Mouse (Mus musculus): Measurements from ENCODE around the gene Prokr1. TPM values are rescaled to one million over a fixed set of nuclear protein-coding genes. Genes with fewer than 3 reads are reported as not detected.
A peak's percentile ranks its signal among the peaks of the same experiment; 100 is the strongest.
"Not testable (repeated sequence)": the region's sequence is repeated elsewhere in the genome, so short reads cannot be mapped to it uniquely, and the experiment has no call there.

The Prokr1 gene
- total RNA-seq (2021): 1 to 10 TPM; 1.7 to 1.9 TPM
- long read RNA-seq, experiment 1: 0 reads
- long read RNA-seq, experiment 2, full-length matches to known transcripts: 7 of 7 reads
- long read RNA-seq, experiment 2, partial matches to known transcripts: 0 of 7 reads
- long read RNA-seq, experiment 2, other reads (novel, unspliced or antisense): 0 of 7 reads

GRCm38 (mm10) chr6:87590394-87591281 is at the start of gene Prokr1:
Gene Prokr1, minus strand, starts transcription at chr6:87590743.
- DNase-seq (ENCODE audit: low spot score in 2 of 2): no peak

- DNase-seq (ENCODE audit: low spot score in 2 of 2): no peak
These were observed 47.7 kb upstream of the Prokr1 start for GRCm38 (mm10) chr6:87638134-87638660.

GRCm38 (mm10) chr6:87632176-87632575 is 41.6 kb upstream of the Prokr1 start:
- no peak for DNase-seq (ENCODE audit: low spot score in 2 of 2)

GRCm38 (mm10) chr6:87628936-87629335 is 38.4 kb upstream of the Prokr1 start:
- not testable (repeated sequence) for DNase-seq (ENCODE audit: low spot score in 2 of 2)

- DNase-seq (ENCODE audit: low spot score in 2 of 2): no peak
These were observed 32.6 kb upstream of the Prokr1 start for GRCm38 (mm10) chr6:87623151-87623550.

- DNase-seq (ENCODE audit: low spot score in 2 of 2): peak in 1 of 2 experiments; percentile 12
These were observed 30.7 kb upstream of the Prokr1 start for GRCm38 (mm10) chr6:87621281-87621680.

- DNase-seq (ENCODE audit: low spot score in 2 of 2): no peak
These were observed 27.5 kb upstream of the Prokr1 start for GRCm38 (mm10) chr6:87618021-87618420.

- no peak for DNase-seq (ENCODE audit: low spot score in 2 of 2)
These were observed 25.1 kb upstream of the Prokr1 start for GRCm38 (mm10) chr6:87615696-87616083.

- DNase-seq (ENCODE audit: low spot score in 2 of 2): peak in 1 of 2 experiments; percentile 39
These were observed 24.5 kb upstream of the Prokr1 start for GRCm38 (mm10) chr6:87614794-87615695.

- DNase-seq (ENCODE audit: low spot score in 2 of 2): no peak
These were observed 9.3 kb upstream of the Prokr1 start for GRCm38 (mm10) chr6:87599825-87600224.

GRCm38 (mm10) chr6:87597116-87597833 is 6.7 kb upstream of the Prokr1 start:
- DNase-seq (ENCODE audit: low spot score in 2 of 2): no peak

- DNase-seq (ENCODE audit: low spot score in 2 of 2): no peak
These were observed 3.6 kb upstream of the Prokr1 start for GRCm38 (mm10) chr6:87594188-87594587.

GRCm38 (mm10) chr6:87589718-87590393 is 687 bp downstream of the Prokr1 start:
- DNase-seq (ENCODE audit: low spot score in 2 of 2): no peak

- DNase-seq (ENCODE audit: low spot score in 2 of 2): no peak
These were observed 6.6 kb downstream of the Prokr1 start for GRCm38 (mm10) chr6:87583991-87584390.

GRCm38 (mm10) chr6:87583183-87583611 is 7.3 kb downstream of the Prokr1 start:
- no peak for DNase-seq (ENCODE audit: low spot score in 2 of 2)

- DNase-seq (ENCODE audit: low spot score in 2 of 2): no peak
These were observed 8.1 kb downstream of the Prokr1 start for GRCm38 (mm10) chr6:87582456-87582855.

- no peak for DNase-seq (ENCODE audit: low spot score in 2 of 2)
These were observed 9.0 kb downstream of the Prokr1 start for GRCm38 (mm10) chr6:87581581-87581980.

- DNase-seq (ENCODE audit: low spot score in 2 of 2): no peak
These were observed 9.5 kb downstream of the Prokr1 start for GRCm38 (mm10) chr6:87581071-87581470.

- DNase-seq (ENCODE audit: low spot score in 2 of 2): no peak
These were observed 12.3 kb downstream of the Prokr1 start for GRCm38 (mm10) chr6:87578247-87578646.
